Mouse (Mus musculus): ENCODE data around the gene Pla1a.

DNA sequence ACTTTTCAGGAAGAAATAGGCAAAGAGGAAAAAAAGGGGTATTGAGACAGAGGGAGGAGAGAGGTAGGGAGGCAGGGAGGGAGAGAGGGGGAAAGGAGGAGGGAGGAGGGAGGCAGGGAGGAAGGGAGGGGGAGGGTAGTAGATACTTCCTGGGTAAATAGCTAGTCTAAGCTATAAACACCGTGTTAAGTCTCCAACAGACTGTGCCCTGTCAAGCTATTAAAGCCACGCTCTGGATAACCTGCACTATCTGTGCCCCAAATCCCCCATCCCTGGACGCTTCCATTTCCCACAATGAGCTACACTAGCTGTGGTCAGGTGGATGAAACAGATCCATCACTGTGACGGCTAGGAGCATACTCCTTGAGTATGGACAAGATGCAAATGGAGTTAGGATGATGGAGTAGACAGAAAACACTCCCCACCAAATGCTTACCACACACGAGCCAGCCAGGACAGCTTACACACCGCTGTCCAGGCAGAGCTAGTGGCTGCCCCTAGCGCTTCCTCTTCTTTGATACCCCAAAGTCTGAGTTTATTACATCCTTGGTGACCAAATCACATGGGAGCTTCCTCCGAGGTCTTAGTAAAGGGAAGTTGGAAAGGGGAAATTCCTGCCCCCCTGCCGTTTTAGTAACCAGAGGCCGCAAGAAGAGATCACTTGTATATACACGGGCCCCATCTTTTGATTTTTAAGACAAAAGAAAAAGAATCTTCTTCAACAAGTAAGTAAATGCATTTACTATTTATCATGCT lies 24.0 kb upstream of the Pla1a start:
- TF ChIP-seq CTCF (IDR thresholded peaks at IDR 0.05; ENCODE audit: borderline replicate concordance, extremely low read depth, insufficient read depth, insufficient read length) = no peak
- no peak for TF ChIP-seq POLR2A (IDR thresholded peaks at IDR 0.05; ENCODE audit: borderline replicate concordance, extremely low read depth, insufficient read depth, insufficient read length, poor library complexity, severe bottlenecking)

All from brain, embryonic 14.5 days (tissue).